In the genomic region with DNA sequence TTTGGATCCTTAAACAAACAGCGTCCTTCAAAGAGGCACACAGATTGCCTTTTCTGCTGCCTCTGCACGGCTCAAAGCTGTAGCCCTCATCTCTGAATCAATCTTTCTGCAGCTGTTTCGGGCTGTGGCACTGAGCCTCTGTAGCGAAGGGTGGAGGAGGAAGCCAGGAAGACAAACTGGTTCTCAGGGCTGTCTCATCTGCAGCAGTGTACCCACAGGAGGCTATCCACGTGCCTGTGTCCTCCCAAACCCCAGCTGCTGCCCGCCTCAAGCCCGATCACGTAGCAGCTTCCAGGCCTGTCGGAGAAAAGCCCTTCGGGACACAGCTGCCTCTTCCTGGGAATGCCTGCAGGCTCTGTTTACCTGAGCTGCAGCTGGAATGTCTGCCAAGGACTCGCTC, we compare ENCODE assay signal across 8 mouse cellular contexts.
A peak's percentile ranks its signal among the peaks of the same experiment; 100 is the strongest.
DNase-seq lines count a peak whose midpoint lies in the region; ATAC-seq and TF ChIP-seq lines count a peak whose summit lies in the region.

No protein-coding gene starts in this region.

- intact Hi-C loops in heart, postnatal 14 days (cut with DNase I): loop anchor here (1.0 to 2.0 kb wide), 2 partner anchors 21 to 59 kb away; no protein-coding TSS in a partner anchor

- no peak for TF ChIP-seq CTCF in forebrain, postnatal 0 days (IDR thresholded peaks at IDR 0.05; ENCODE audit: low read depth)

- peak; percentile 5 for DNase-seq in ovary, postnatal 14 days (ENCODE audit: low spot score)
- no peak for DNase-seq in ovary, postnatal 10 days (ENCODE audit: low spot score)
- no peak for DNase-seq in forebrain, postnatal 0 days
- DNase-seq in heart, postnatal 14 days: peak; percentile 42 to 56
- DNase-seq in kidney, postnatal 36 days: peak; percentile 35 to 36
- DNase-seq in urinary bladder, adult 2 months (ENCODE audit: low spot score): peak; percentile 38

- peaks cover 5% of the 10 kb centered on the region; the same call in 1 of the 2 replicates for H3K4me1 ChIP-seq in forebrain, postnatal 0 days (ENCODE audit: insufficient read depth)
- peaks cover 4% of the 10 kb centered on the region; the same call in 1 of the 2 replicates for H3K4me1 ChIP-seq in liver, embryonic 16.5 days (ENCODE audit: control insufficient read depth, low read depth, low read length)
- peaks cover 24% of the 10 kb centered on the region for H3K4me1 ChIP-seq in neural tube, embryonic 13.5 days (replicated peaks)

- H3K27me3 ChIP-seq in forebrain, postnatal 0 days (ENCODE audit: insufficient read depth, low read length): no peaks in the 10 kb centered on the region
- no peaks in the 10 kb centered on the region for H3K27me3 ChIP-seq in liver, embryonic 16.5 days (ENCODE audit: control insufficient read depth, insufficient read depth, low read depth, low read length)
- no peaks in the 10 kb centered on the region for H3K27me3 ChIP-seq in neural tube, embryonic 13.5 days

- WGBS in forebrain, postnatal 0 days: 22% methylated on average over 11 of the region's 11 CpGs
- 9% methylated on average over 11 of the region's 11 CpGs for WGBS in liver, embryonic 16.5 days (ENCODE audit: insufficient replicate concordance)
- 16% methylated on average over 11 of the region's 11 CpGs for WGBS in neural tube, embryonic 13.5 days

- H3K4me3 ChIP-seq in forebrain, postnatal 0 days (ENCODE audit: low read depth, low read length): no peak overlapping the region
- H3K4me3 ChIP-seq in liver, embryonic 16.5 days (ENCODE audit: low read depth, low read length): no peak overlapping the region
- H3K4me3 ChIP-seq in neural tube, embryonic 13.5 days: peak overlapping the region; percentile 13

- no peaks in the 10 kb centered on the region for H3K36me3 ChIP-seq in forebrain, postnatal 0 days (ENCODE audit: insufficient read depth)
- H3K36me3 ChIP-seq in liver, embryonic 16.5 days (ENCODE audit: control insufficient read depth, insufficient read depth): no peaks in the 10 kb centered on the region
- H3K36me3 ChIP-seq in neural tube, embryonic 13.5 days: no peaks in the 10 kb centered on the region

- ATAC-seq in forebrain, postnatal 0 days: peak; percentile 77
- ATAC-seq in liver, embryonic 16.5 days (ENCODE audit: low read depth): 0 out of 2 replicates have a peak, but pooled peaks have one; percentile 19
- peak; percentile 69; the same call in 1 of the 2 replicates for ATAC-seq in neural tube, embryonic 13.5 days (ENCODE audit: low read depth)

- 0 out of 2 replicates have a peak overlapping the region, but pooled peaks have one; percentile 3 for H3K27ac ChIP-seq in forebrain, postnatal 0 days (ENCODE audit: low read depth, low read length)
- H3K27ac ChIP-seq in liver, embryonic 16.5 days (ENCODE audit: low read length): peak overlapping the region; percentile 28
- H3K27ac ChIP-seq in neural tube, embryonic 13.5 days (replicated peaks): peak overlapping the region; percentile 78

- H3K9ac ChIP-seq in forebrain, postnatal 0 days: peak overlapping the region; percentile 18
- H3K9ac ChIP-seq in liver, embryonic 16.5 days (ENCODE audit: low read depth, low read length): no peak overlapping the region
- H3K9ac ChIP-seq in neural tube, embryonic 13.5 days: peak overlapping the region; percentile 64

- H3K4me2 ChIP-seq in forebrain, postnatal 0 days (ENCODE audit: low read depth): peak overlapping the region; percentile 24
- H3K4me2 ChIP-seq in liver, embryonic 16.5 days (ENCODE audit: low read depth, low read length): peak overlapping the region; percentile 33
- peak overlapping the region; percentile 46 for H3K4me2 ChIP-seq in neural tube, embryonic 13.5 days

- no peaks in the 10 kb centered on the region for H3K9me3 ChIP-seq in forebrain, postnatal 0 days (ENCODE audit: low read length)
- H3K9me3 ChIP-seq in liver, embryonic 16.5 days (replicated peaks; ENCODE audit: control insufficient read depth, low read length): no peaks in the 10 kb centered on the region
- no peaks in the 10 kb centered on the region for H3K9me3 ChIP-seq in neural tube, embryonic 13.5 days

Comparison
In these comparisons a context has a peak if more than half of its experiments do, and no peak if none do; other contexts are left out.
1. DNase-seq: peak in ovary, postnatal 14 days (single experiment), heart, postnatal 14 days (2 of 2), kidney, postnatal 36 days (2 of 2) and urinary bladder, adult 2 months (single experiment); none in ovary, postnatal 10 days (single experiment) and forebrain, postnatal 0 days (single experiment).
2. ATAC-seq: peak in every context shown above with its lines; median percentile 77 in forebrain, postnatal 0 days; 69 in neural tube, embryonic 13.5 days; 19 in liver, embryonic 16.5 days.
3. H3K27ac ChIP-seq: peak in every context shown above with its lines; median percentile 78 in neural tube, embryonic 13.5 days; 28 in liver, embryonic 16.5 days; 3 in forebrain, postnatal 0 days.
4. Peak in every context shown above with its lines, with median percentiles within 50 percentile points of each other: H3K4me2 ChIP-seq.